Mouse (Mus musculus): Measurements from ENCODE around the gene Nrxn2. TPM values are rescaled to one million over a fixed set of nuclear protein-coding genes. Genes with fewer than 3 reads are reported as not detected.

Nrxn2 gene
- polyA plus RNA-seq, 1 experiment, result 2.9 TPM

GRCm38 (mm10) chr19:6515448-6515847 lies 96.9 kb downstream of the Nrxn2 start:
- no peak for TF ChIP-seq CTCF (IDR thresholded peaks at IDR 0.05; ENCODE audit: extremely low read depth, insufficient read length, insufficient replicate concordance, low read depth, low read length)
- TF ChIP-seq POLR2A (IDR thresholded peaks at IDR 0.05; ENCODE audit: low read depth, low read length), result no peak
- 67% methylated on average over 5 of the region's 5 CpGs for WGBS
- Histone ChIP-seq H3K4me1 (ENCODE audit: control insufficient read depth, insufficient read depth, insufficient read length, low read length) (no peaks in the 10 kb centered on the region; the same call in 1 of the 2 replicates), H3K27me3 (ENCODE audit: control insufficient read depth, insufficient read depth, low read length) (no peaks in the 10 kb centered on the region), H3K4me3 (ENCODE audit: low read depth, low read length) (no peak overlapping the region), H3K27ac (ENCODE audit: insufficient read depth, low read depth, low read length) (no peak overlapping the region), H3K36me3 (ENCODE audit: control insufficient read depth, insufficient read depth, low read length) (no peaks in the 10 kb centered on the region)

GRCm38 (mm10) chr19:6516153-6516552 lies 97.6 kb downstream of the Nrxn2 start:
- Histone ChIP-seq H3K27ac (ENCODE audit: insufficient read depth, low read depth, low read length) (no peak overlapping the region), H3K27me3 (ENCODE audit: control insufficient read depth, insufficient read depth, low read length) (no peaks in the 10 kb centered on the region), H3K36me3 (ENCODE audit: control insufficient read depth, insufficient read depth, low read length) (no peaks in the 10 kb centered on the region), H3K4me3 (ENCODE audit: low read depth, low read length) (no peak overlapping the region), H3K4me1 (ENCODE audit: control insufficient read depth, insufficient read depth, insufficient read length, low read length) (no peaks in the 10 kb centered on the region; the same call in 1 of the 2 replicates)
- WGBS, result 58% methylated on average over 8 of the region's 8 CpGs
- TF ChIP-seq CTCF (IDR thresholded peaks at IDR 0.05; ENCODE audit: extremely low read depth, insufficient read length, insufficient replicate concordance, low read depth, low read length) (no peak), POLR2A (IDR thresholded peaks at IDR 0.05; ENCODE audit: low read depth, low read length) (no peak)

- no peaks in the 10 kb centered on the region for H3K27me3 ChIP-seq (ENCODE audit: control insufficient read depth, insufficient read depth, low read length)
- 62% methylated on average over 5 of the region's 5 CpGs for WGBS
- H3K36me3 ChIP-seq (ENCODE audit: control insufficient read depth, insufficient read depth, low read length), result no peaks in the 10 kb centered on the region
- H3K27ac ChIP-seq (ENCODE audit: insufficient read depth, low read depth, low read length), result no peak overlapping the region
- no peaks in the 10 kb centered on the region; the same call in 1 of the 2 replicates for H3K4me1 ChIP-seq (ENCODE audit: control insufficient read depth, insufficient read depth, insufficient read length, low read length)
- H3K4me3 ChIP-seq (ENCODE audit: low read depth, low read length), result no peak overlapping the region
- no peak for TF ChIP-seq CTCF (IDR thresholded peaks at IDR 0.05; ENCODE audit: extremely low read depth, insufficient read length, insufficient replicate concordance, low read depth, low read length)
- no peak for TF ChIP-seq POLR2A (IDR thresholded peaks at IDR 0.05; ENCODE audit: low read depth, low read length)
Observed at GRCm38 (mm10) chr19:6518601-6519000, 100.1 kb downstream of the Nrxn2 start.

GRCm38 (mm10) chr19:6519483-6519882 lies 101.0 kb downstream of the Nrxn2 start:
- Histone ChIP-seq H3K4me3 (ENCODE audit: low read depth, low read length) (no peak overlapping the region), H3K27me3 (ENCODE audit: control insufficient read depth, insufficient read depth, low read length) (no peaks in the 10 kb centered on the region), H3K36me3 (ENCODE audit: control insufficient read depth, insufficient read depth, low read length) (no peaks in the 10 kb centered on the region), H3K4me1 (ENCODE audit: control insufficient read depth, insufficient read depth, insufficient read length, low read length) (no peaks in the 10 kb centered on the region; the same call in 1 of the 2 replicates), H3K27ac (ENCODE audit: insufficient read depth, low read depth, low read length) (no peak overlapping the region)
- 58% methylated on average over 2 of the region's 2 CpGs for WGBS
- TF ChIP-seq CTCF (IDR thresholded peaks at IDR 0.05; ENCODE audit: extremely low read depth, insufficient read length, insufficient replicate concordance, low read depth, low read length), result no peak
- no peak for TF ChIP-seq POLR2A (IDR thresholded peaks at IDR 0.05; ENCODE audit: low read depth, low read length)

- TF ChIP-seq POLR2A (IDR thresholded peaks at IDR 0.05; ENCODE audit: low read depth, low read length) (no peak), CTCF (IDR thresholded peaks at IDR 0.05; ENCODE audit: extremely low read depth, insufficient read length, insufficient replicate concordance, low read depth, low read length) (no peak)
- Histone ChIP-seq H3K4me1 (ENCODE audit: control insufficient read depth, insufficient read depth, insufficient read length, low read length) (no peaks in the 10 kb centered on the region), H3K4me3 (ENCODE audit: low read depth, low read length) (no peak overlapping the region), H3K27ac (ENCODE audit: insufficient read depth, low read depth, low read length) (no peak overlapping the region), H3K36me3 (ENCODE audit: control insufficient read depth, insufficient read depth, low read length) (no peaks in the 10 kb centered on the region), H3K27me3 (ENCODE audit: control insufficient read depth, insufficient read depth, low read length) (no peaks in the 10 kb centered on the region)
- WGBS, result 81% methylated on average over 3 of the region's 3 CpGs
Observed at GRCm38 (mm10) chr19:6521630-6522029, 103.1 kb downstream of the Nrxn2 start.

GRCm38 (mm10) chr19:6522289-6522688 lies 103.8 kb downstream of the Nrxn2 start:
- Histone ChIP-seq H3K4me3 (ENCODE audit: low read depth, low read length) (no peak overlapping the region), H3K4me1 (ENCODE audit: control insufficient read depth, insufficient read depth, insufficient read length, low read length) (no peaks in the 10 kb centered on the region), H3K36me3 (ENCODE audit: control insufficient read depth, insufficient read depth, low read length) (no peaks in the 10 kb centered on the region), H3K27me3 (ENCODE audit: control insufficient read depth, insufficient read depth, low read length) (no peaks in the 10 kb centered on the region), H3K27ac (ENCODE audit: insufficient read depth, low read depth, low read length) (no peak overlapping the region)
- WGBS, result 84% methylated on average over 14 of the region's 14 CpGs
- no peak for TF ChIP-seq POLR2A (IDR thresholded peaks at IDR 0.05; ENCODE audit: low read depth, low read length)
- no peak for TF ChIP-seq CTCF (IDR thresholded peaks at IDR 0.05; ENCODE audit: extremely low read depth, insufficient read length, insufficient replicate concordance, low read depth, low read length)

GRCm38 (mm10) chr19:6525023-6525422 lies 106.5 kb downstream of the Nrxn2 start:
- no peaks in the 10 kb centered on the region for H3K36me3 ChIP-seq (ENCODE audit: control insufficient read depth, insufficient read depth, low read length)
- no peak overlapping the region for H3K27ac ChIP-seq (ENCODE audit: insufficient read depth, low read depth, low read length)
- H3K27me3 ChIP-seq (ENCODE audit: control insufficient read depth, insufficient read depth, low read length), result peaks cover 6% of the 10 kb centered on the region
- H3K4me1 ChIP-seq (ENCODE audit: control insufficient read depth, insufficient read depth, insufficient read length, low read length), result no peaks in the 10 kb centered on the region
- 72% methylated on average over 4 of the region's 4 CpGs for WGBS
- no peak for TF ChIP-seq POLR2A (IDR thresholded peaks at IDR 0.05; ENCODE audit: low read depth, low read length)
- TF ChIP-seq CTCF (IDR thresholded peaks at IDR 0.05; ENCODE audit: extremely low read depth, insufficient read length, insufficient replicate concordance, low read depth, low read length), result no peak
- H3K4me3 ChIP-seq (ENCODE audit: low read depth, low read length), result no peak overlapping the region

Measured in small intestine, adult 2 months (tissue).